Mouse (Mus musculus) spleen, adult 2 months (tissue): ENCODE measurements around the gene Ovol1.

Experiments
- CTCF ChIP-seq: fragments of 200-500 bp; IDR thresholded peaks from 2 replicates; pipeline ENCODE4 v1.5.1; 2011; ENCODE audit warnings: mild to moderate bottlenecking, inconsistent platforms; ENCODE audit not compliant: insufficient read depth, insufficient read length, insufficient replicate concordance; ENCODE audit errors: extremely low read depth
- POLR2A ChIP-seq: fragments of 200-500 bp; IDR thresholded peaks from 2 replicates; pipeline ENCODE4 v1.6.1; 2011; ENCODE audit warnings: low read depth, low read length, inconsistent platforms

DNA sequence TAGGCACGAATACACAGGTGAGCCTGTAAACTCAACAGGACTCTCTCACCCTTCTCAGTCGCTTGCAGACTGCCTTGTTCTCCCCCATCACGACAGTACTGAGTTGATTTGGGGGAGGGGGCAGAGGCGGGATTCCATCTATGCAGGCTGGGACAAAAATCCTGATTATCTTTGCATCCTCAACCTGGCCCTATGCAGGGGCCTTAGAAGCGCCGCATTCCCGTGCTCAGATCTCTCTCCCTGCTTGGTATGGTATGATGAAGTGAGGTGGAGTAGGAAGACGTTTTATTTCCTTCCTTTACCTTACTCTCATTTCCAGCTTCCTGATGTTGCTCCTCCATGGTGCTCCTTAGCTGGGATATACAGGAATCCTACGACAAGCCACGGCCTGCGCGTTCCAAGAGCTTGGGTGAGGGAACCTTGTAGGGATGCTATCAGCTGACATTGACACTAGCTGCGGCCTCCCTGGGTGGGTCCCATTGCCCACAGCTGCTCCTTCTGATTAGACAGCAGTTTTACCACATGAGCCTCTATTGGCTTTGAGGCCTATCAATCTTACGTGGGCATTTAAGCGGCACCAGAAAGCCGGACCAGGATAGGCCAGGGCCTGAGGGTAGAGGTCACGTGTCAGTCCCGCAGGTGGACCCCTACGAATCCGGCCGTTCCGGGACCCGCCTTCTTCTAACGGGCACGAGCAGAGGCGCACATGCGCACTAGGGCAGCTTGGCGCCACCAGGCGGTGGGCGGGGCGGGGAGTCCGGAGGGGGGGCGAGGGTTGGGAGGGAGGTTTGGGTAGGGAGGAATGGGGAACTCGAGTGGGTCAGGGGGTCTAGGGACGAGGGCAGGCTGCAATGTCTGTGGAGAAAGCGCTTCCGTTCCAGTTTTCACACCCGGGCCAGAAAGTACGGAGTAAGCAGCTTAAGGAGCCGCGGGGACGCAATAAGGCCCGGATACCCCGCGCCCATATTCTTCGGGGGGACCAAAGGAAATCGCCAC is 50.1 kb downstream of the Ovol1 start, which contains the start of gene Snx32:
- TF ChIP-seq CTCF (no peak), POLR2A (peak; percentile 11; the same call in 1 of the 2 replicates)
